Mouse (Mus musculus): ENCODE data around the gene Irs2.

DNA sequence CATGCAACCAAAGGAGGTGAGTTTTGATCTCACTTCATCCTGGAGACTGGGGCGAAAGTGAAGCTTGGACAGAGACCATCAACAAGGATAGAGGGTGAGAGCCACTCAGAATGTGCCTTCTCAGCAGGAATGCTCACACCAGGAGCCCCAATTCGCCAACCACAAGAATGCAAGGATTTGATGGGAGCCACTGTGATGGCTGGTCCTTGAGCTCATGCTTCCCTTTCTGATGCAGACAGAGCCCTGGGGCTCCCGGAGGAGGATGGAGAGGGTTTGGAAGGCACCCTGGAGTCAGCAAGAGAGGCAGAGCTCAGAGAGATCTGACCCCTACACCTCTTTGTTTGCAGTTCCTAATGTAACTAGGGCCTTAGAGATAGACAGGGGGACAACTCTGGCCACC is 36.3 kb downstream of the Irs2 start:
- TF ChIP-seq EP300 (IDR thresholded peaks at IDR 0.05; ENCODE audit: low read depth) (no peak), CTCF (IDR thresholded peaks at IDR 0.05; ENCODE audit: low read depth) (no peak)

Measured in heart, postnatal 0 days (tissue).